Mouse (Mus musculus): ENCODE results near the gene Itpr2. TPM values are rescaled to one million over a fixed set of nuclear protein-coding genes. Genes with fewer than 3 reads are reported as not detected.

Gene Itpr2
- total RNA-seq, 2 experiments from 2014 or later, result 15.6 to 22.1 TPM

DNA sequence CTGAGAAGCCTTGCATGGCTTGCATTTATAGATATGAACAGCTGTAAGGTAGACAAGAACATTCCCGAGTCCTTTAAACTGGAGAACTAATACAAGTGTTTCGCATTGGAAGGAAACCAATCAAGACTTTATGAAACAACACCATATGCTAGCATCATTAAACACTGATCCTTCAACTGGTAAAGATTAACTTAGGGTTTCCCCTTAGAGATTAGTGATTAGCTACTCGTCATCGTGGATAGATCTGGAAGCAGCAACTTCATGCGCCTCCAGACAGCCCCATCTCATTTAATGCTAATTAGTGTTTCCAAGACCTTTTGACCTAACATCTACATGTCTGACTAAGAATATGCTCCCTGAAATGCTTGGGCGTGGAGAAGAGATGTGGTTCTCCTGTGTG is 255.7 kb downstream of the Itpr2 start:
- Histone ChIP-seq H3K27ac (no peak overlapping the region), H3K4me3 (no peak overlapping the region)
- no peak for DNase-seq (ENCODE audit: low spot score in 2 of 2)
- TF ChIP-seq CTCF (conservative IDR thresholded peaks at IDR 0.05), result no peak

DNA sequence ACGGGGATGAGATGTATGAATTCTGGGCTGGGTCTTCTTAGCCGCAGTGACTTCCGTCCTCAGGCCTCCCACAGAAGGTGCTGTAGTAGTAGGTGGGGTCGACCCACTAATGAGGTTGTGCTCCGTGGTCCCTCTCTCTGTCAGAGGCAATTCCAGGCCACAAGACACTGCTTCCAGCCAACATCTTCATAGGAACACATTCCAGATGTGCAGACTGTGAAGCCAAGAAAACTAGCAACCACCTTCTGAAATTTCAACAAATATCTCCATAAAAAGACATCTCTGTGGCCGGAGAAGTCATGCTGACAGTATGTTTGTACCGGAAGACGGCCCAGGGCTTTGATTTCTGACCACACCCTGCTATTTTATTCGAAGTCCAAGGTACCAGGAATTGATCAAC is 256.1 kb downstream of the Itpr2 start:
- H3K27ac ChIP-seq, result no peak overlapping the region
- no peak for DNase-seq (ENCODE audit: low spot score in 2 of 2)
- H3K4me3 ChIP-seq, result no peak overlapping the region
- TF ChIP-seq CTCF (conservative IDR thresholded peaks at IDR 0.05), result no peak

DNA sequence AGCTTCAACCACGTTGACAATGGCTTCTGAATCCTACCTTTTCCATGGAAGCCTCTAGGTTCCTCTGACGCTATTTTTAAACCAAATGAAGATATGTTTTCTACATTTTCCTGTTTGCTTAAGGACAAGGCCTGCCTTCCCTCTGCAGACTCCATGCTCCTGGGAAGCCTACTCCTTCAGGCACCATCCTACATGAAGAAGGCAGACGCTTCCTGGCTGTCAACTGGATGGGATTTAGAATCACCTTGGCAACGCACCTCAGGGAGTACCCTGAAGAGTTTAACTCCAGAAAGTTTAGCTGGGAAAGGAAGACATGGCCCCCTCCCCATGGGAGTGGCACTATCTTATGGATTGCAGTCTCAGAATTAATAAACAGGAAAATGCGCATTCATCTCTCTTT is 259.0 kb downstream of the Itpr2 start:
- no peak overlapping the region for H3K27ac ChIP-seq
- no peak for DNase-seq (ENCODE audit: low spot score in 2 of 2)
- H3K4me3 ChIP-seq, result no peak overlapping the region
- TF ChIP-seq CTCF (conservative IDR thresholded peaks at IDR 0.05), result no peak

DNA sequence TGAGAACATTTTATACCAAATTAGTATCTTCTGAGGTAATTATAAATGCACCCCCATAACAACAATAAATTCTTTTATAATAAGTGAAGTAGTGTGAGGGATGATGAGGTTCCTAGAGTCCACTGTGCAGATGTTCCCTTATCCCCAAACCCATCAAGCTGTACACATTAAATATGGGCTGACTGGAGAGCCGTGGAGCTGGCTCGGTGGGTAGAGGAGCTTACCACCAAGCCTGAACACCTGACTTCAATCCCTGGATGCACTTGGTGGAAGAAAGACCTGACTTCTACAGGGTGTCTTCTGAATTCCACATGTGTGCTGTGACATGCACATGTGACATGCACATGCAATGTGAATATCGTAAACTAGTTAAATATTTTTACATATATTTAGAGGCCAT is 260.7 kb downstream of the Itpr2 start:
- DNase-seq (ENCODE audit: low spot score in 2 of 2), result no peak
- Histone ChIP-seq H3K4me3 (no peak overlapping the region), H3K27ac (no peak overlapping the region)
- TF ChIP-seq CTCF (conservative IDR thresholded peaks at IDR 0.05), result no peak

DNA sequence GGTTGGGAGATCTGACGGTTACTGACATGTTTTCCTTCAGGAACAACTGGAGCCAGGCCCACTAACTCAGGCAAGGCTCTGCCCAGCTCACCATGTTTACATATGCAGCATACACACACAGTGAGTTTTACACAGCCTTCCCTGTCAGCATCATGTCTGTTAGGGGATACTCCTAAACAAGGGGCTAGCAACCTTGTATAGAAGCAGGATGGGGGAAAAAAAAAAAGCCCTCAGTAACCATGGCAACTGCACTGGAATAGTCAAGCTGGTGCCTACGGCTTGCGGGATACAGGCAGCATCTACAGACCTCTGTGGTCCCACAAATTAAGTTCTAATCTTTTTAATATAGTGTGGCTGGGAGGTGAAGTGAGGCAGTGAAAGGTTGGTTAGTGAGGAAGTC is 266.9 kb downstream of the Itpr2 start:
- no peak overlapping the region for H3K27ac ChIP-seq
- no peak for DNase-seq (ENCODE audit: low spot score in 2 of 2)
- no peak for TF ChIP-seq CTCF (conservative IDR thresholded peaks at IDR 0.05)
- no peak overlapping the region for H3K4me3 ChIP-seq

DNA sequence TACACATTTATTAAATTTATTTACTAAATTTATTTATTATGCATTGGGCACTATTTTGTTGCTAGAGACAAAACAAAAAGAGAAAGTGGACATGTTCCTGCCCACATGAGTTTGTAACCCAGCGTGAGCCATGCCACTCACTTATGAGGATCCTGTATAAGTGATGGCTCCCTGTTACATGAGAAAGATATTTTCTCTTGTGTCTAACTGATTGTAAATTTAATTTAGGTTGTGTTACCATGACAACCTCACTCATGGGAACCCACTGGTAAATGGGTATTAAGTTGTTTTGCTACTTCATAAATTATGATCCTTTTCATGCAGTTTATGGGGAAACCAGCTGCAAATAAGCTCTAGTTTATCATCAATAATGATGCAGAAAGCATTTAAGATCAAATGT is 267.6 kb downstream of the Itpr2 start:
- no peak for DNase-seq (ENCODE audit: low spot score in 2 of 2)
- no peak for TF ChIP-seq CTCF (conservative IDR thresholded peaks at IDR 0.05)
- H3K4me3 ChIP-seq, result no peak overlapping the region
- H3K27ac ChIP-seq, result no peak overlapping the region

DNA sequence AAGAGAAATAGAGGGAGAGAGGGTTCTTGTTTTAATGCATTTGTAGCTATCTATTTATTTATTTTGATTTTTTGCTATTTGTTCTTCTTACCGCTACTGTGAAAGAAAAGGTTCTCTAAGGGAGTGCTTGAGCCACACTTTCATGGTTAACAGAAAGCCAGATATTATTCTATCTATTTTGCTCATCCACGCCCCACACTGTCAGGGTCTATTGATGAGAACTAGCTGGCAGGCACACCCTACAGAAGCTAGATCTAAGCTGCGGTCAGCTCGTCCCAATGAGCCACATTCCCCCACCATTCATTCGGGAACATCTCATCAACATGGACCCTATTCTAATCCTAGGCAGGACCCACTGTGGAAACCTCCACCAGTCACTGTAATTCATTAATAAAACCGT is 271.1 kb downstream of the Itpr2 start:
- TF ChIP-seq CTCF (conservative IDR thresholded peaks at IDR 0.05), result no peak
- Histone ChIP-seq H3K27ac (no peak overlapping the region), H3K4me3 (no peak overlapping the region)
- no peak for DNase-seq (ENCODE audit: low spot score in 2 of 2)

DNA sequence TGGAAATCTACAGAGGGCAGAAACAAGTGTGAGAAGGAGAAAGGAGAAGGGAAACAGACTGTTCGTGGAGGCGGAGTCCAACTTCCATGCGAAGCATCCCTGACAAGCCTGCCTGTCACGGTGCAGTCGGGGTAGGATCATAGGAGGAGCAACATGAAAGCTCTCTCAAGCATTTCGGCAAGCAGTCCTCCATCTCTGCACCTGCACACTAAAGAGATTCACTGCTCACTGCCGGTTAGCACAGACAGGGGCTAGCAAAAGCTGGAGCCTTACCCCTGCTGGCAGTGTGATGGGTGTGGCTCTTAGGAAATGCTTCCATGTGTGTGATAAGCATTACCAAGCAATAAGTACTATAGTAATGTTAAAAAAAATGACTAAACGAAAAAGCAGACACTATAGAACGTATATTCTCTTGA is 271.6 kb downstream of the Itpr2 start:
- no peak for DNase-seq (ENCODE audit: low spot score in 2 of 2)
- no peak for TF ChIP-seq CTCF (conservative IDR thresholded peaks at IDR 0.05)
- Histone ChIP-seq H3K4me3 (no peak overlapping the region), H3K27ac (no peak overlapping the region)

DNA sequence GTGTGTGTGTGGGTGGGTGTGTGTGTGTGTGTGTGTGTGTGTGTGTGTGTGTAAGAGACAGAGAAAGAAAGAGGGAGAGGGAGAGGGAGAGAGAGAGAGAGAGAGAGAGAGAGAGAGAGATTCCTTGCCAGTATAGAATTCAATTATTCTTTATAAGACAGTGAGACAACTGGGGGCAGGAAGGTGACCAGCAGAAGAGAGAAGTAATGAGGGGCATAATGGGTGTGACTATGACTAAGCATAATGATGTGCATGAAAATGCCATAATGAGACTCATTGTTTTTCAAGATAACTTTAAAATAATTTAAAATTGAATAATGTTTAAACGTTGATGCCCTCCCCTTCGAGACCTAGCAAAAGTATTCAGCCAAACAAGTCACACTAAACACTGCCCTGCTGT is 272.1 kb downstream of the Itpr2 start:
- no peak for TF ChIP-seq CTCF (conservative IDR thresholded peaks at IDR 0.05)
- no peak for DNase-seq (ENCODE audit: low spot score in 2 of 2)
- H3K4me3 ChIP-seq, result no peak overlapping the region
- H3K27ac ChIP-seq, result no peak overlapping the region

DNA sequence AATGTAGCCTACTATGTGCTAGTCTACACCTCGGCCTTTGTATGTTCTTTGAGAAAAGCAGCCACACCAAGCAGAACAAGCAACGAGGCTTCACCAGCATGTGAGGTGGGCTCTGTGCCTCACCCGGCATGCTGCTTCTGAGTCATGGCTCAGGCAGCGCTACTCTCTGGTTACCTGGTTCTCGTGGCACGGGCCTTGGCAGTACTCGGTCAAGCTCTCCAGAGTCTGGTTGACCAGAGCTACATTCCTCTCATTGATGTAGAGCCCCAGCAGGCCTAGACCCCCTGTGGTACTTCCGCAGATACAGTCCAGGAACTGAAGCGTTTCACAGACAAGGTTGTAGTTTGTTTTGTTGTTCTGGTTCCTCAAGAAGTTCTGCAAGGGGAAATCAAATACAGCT is 272.5 kb downstream of the Itpr2 start:
- TF ChIP-seq CTCF (conservative IDR thresholded peaks at IDR 0.05), result no peak
- no peak overlapping the region for H3K27ac ChIP-seq
- DNase-seq (ENCODE audit: low spot score in 2 of 2), result no peak

DNA sequence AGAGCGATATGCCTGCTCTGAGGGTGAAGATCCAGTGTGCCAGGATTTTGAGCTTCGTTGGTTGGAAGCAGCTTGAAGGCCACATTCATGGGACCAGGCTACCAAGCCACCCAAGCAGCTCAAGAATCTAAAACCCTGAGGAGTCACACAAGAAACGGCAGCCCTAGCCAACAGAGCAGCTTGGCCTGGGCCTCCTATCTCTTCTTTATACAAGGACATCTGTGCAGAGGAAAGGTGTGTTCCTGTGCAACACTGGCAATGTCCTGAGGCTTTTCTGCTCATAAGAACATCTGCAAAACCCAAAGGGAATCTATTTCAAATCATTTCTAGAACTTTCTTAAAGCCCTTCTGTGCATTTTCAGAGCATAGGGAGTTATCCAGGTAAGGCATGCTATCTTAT is 274.0 kb downstream of the Itpr2 start:
- no peak for DNase-seq (ENCODE audit: low spot score in 2 of 2)
- Histone ChIP-seq H3K4me3 (no peak overlapping the region), H3K27ac (no peak overlapping the region)
- no peak for TF ChIP-seq CTCF (conservative IDR thresholded peaks at IDR 0.05)

More for the DNA sequence above, 272.5 kb downstream of the Itpr2 start:
- no peak overlapping the region for H3K4me3 ChIP-seq

DNA sequence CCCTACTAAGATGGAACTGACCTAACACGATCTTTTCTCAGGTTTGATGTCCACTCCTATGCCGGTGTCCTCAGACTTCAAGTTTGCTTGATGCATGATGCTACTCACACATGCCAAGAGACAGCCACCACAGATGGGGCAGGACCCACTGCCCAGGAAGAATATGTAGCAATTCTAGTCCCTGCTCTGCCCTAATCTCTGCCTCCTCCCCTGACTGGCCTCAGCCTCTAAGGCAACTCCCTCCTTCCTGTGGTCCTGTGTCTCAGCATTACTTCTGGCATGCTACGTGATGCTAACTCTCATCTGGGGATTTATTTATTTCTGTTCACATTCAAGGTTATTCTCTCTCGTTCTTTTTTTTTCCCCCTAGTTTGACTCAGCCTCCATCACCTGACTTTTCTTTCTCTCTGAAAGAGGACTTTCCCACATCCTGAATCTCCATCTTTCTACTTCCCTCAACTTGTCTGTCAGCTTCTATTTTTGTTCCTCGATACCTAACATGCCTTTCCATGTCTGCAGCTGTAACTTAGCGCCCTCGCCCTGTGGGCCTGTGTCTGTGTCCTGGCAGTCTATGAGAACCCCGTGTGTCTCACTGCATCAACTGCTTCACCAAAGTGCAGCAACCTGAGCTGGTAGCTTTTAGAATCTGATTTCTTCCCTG is 279.5 kb downstream of the Itpr2 start:
- no peak for DNase-seq (ENCODE audit: low spot score in 2 of 2)
- Histone ChIP-seq H3K27ac (no peak overlapping the region), H3K4me3 (no peak overlapping the region)
- 0 out of 2 replicates have a peak, but pooled peaks have one; percentile 14 for TF ChIP-seq CTCF (conservative IDR thresholded peaks at IDR 0.05)

DNA sequence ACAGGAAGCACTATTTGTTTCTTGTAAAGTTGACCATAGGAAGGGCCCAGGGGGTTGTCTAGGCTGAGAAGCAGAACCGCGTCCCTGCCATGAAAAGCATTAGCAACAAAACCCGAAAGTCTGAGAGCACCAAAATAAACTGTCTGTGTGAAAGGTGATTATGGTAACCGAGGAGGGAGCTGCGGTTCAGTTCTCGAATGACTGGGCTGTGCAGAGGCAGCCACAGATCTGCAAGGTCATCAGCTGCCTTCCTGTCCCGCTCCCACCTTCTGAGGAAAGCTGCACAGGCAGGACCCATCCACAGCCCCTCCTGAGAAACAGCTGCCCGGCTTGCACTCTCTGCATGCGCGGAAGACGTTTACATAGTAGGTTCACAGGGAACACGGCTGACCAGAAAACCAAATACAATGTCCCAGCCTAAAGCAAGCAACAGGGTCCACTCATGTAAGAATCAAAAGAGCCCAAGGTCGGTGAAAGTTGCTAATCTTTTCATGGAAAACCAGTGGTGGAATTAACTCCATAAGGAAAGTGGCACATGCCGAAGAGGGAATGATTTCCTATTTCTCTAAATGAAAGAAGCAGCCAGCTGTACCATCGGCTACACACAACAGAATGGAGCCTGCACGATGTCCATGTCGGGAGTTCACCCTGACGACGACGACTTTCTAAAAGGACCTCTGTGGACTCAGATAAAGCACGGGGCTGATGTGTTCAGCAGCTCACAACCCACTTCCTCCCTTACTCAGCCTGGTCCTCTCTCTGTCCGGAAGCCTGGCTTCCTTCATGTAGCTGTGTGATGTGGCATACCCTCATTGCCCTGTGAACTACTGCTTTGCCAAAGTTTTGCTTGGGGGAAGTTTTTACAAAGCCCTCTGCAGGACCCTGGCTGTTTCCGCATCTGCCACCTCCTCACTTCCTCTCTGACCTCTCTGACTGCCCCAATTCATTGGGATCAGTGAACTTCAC is 280.4 kb downstream of the Itpr2 start:
- no peak overlapping the region for H3K4me3 ChIP-seq
- no peak for DNase-seq (ENCODE audit: low spot score in 2 of 2)
- H3K27ac ChIP-seq, result peak overlapping the region; percentile 64
- no peak for TF ChIP-seq CTCF (conservative IDR thresholded peaks at IDR 0.05)

DNA sequence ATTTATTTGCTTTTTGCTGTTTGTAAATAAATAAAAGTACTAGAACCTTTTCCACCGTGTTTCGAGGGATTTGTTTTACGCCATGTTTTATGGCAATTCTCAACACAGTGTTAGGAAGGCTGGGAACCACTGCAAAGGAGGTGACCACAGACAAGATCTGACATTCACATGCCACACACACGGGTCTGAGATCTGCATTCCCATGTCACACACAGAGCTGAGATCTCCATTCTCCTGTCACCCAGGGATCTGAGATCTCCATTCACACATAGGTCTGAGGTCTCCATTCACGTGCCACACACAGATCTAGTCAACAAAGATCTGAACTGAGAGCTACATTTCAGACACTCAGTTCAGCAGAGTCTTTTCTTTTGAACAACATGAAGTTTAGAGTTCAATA is 282.0 kb downstream of the Itpr2 start:
- H3K4me3 ChIP-seq, result no peak overlapping the region
- no peak for TF ChIP-seq CTCF (conservative IDR thresholded peaks at IDR 0.05)
- H3K27ac ChIP-seq, result no peak overlapping the region
- DNase-seq (ENCODE audit: low spot score in 2 of 2), result no peak

Data from layer of hippocampus, adult 2 months (tissue).